Mouse (Mus musculus) stomach, adult 2 months (tissue): ENCODE data around the gene Gm49398. TPM values are rescaled to one million over a fixed set of nuclear protein-coding genes. Genes with fewer than 3 reads are reported as not detected.

Experiments used
- polyA plus RNA-seq: library from polyadenylated mRNA; depleted of rRNA; stranded (reverse); fragments of >200 nt; gene quantifications from 2 replicates; pipeline ENCODE4 v1.2.3, GENCODE M21; 2012; rRNA removed

Gene Gm49398
- not detected in 2 replicates for polyA plus RNA-seq

GRCm38 (mm10) chr13:61288739-61289138 lies at the start of gene Gm49398:
Gm49398 (minus strand) TSS chr13:61288839.

GRCm38 (mm10) chr13:61255258-61255657 lies 33.4 kb downstream of the Gm49398 start, which contains the start of gene Cts8:
Cts8 (minus strand) TSS chr13:61255358.

GRCm38 (mm10) chr13:61203310-61203709 lies 85.3 kb downstream of the Gm49398 start, which contains the start of gene Cts6:
Cts6 (minus strand) TSS chr13:61203410.

Other genes with a start within 250 kb of the Gm49398 start
- not detected in 2 replicates for gene Ctsq, start 248.2 kb downstream of the Gm49398 start, polyA plus RNA-seq
- not detected in 2 replicates for gene Ctsr, start 124.6 kb downstream of the Gm49398 start, polyA plus RNA-seq
- gene Cts6, start 85.4 kb downstream of the Gm49398 start, polyA plus RNA-seq: not detected in 2 replicates
- gene Cts8, start 33.5 kb downstream of the Gm49398 start, polyA plus RNA-seq: not detected in 2 replicates
- not detected in 2 replicates for gene Cts7, start 69.4 kb upstream of the Gm49398 start, polyA plus RNA-seq